Mouse (Mus musculus) stomach, postnatal 0 days (tissue): ENCODE results near the gene Cideb.

Experiments used
- CTCF ChIP-seq: IDR thresholded peaks from 2 replicates; pipeline ENCODE4 v1.5.1; 2016; ENCODE audit warnings: antibody characterized with exemption, low read depth, mild to moderate bottlenecking, moderate library complexity
- EP300 ChIP-seq: optimal IDR thresholded peaks from 2 replicates; pipeline ENCODE3; 2016; ENCODE audit warnings: antibody characterized with exemption

GRCm38 (mm10) chr14:55795380-55796163 is 37.3 kb upstream of the Cideb start:
- TF ChIP-seq CTCF (no peak), EP300 (no peak)
